Mouse (Mus musculus) central nervous system, embryonic 14 days (tissue): ENCODE results near the gene Plxdc2. TPM values are rescaled to one million over a fixed set of nuclear protein-coding genes. Genes with fewer than 3 reads are reported as not detected.

ENCODE experiments used
- polyA plus RNA-seq: library from polyadenylated mRNA; depleted of rRNA; stranded (reverse); fragments of >200 nt; gene quantifications from 2 replicates; pipeline ENCODE4 v1.2.3, GENCODE M21; 2012; rRNA removed

Plxdc2 gene
- 4.8 and 9.8 TPM in 2 replicates for polyA plus RNA-seq

DNA sequence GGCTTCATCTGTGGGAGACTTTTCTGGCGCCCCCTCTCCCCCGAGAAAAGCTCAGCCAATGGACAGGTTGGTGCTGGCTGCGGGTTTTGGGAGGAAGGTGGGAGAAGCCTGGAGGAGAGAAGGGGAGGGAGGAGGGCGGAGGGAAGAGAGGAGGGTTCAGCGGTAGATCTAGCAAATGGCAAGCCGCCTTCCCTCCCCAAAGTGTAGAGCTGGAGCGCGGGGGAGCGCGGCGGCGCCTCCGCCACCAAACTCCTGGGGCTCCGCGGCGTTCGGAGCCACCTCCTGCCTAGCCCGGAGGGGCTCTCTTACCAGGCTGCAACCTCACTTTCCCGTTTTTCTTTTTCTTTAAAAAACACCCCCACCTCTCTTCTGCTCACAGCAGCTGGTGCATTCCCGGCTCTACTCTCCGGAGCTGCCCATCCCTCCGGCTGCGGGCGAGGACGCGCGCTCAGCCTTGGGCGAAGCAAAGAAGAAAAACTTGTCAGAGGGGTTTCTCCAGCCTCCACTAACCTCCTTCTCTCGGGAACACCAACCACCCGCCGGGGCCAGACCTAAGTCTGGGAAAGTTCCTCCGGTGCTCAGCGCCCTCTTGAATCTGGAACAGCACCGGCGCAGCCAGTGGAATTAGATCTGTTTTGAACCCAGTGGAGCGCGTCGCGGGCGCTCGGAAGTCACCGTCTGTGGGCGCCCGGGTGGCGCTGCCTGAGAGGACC, at the start of gene Plxdc2:
Gene Plxdc2 (plus strand): TSS at position 199 of the 713 bp plus-strand sequence.

